Mouse (Mus musculus): ENCODE measurements around the gene Zeb2.

DNA sequence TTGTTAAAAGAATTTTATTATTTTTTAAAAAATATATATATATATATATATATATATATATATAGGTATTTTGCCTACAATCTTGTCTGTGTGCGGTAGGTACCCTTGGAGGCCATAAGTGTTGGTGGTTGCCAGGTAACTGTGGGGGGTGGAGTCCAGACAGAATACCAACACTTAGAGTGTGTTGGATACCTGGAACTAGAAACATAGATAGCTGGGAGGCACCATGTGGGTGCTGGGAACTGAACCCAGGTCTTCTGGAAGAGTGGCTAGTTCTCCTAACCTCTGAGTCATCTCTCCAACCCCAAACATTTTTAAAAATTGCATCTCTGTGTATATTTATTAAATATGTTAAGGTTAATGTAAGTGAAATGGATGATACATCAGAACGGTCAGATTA, 11.5 kb upstream of the Zeb2 start:
- TF ChIP-seq CTCF (conservative IDR thresholded peaks at IDR 0.05; ENCODE audit: low read length) (no peak), POU5F1 (IDR thresholded peaks at IDR 0.05; ENCODE audit: borderline replicate concordance, low read length) (no peak)

Measured in E14TG2a.4 (cell line).